Mouse (Mus musculus) liver, adult 2 months (tissue): ENCODE data around the gene H2al1a.
"Not testable (repeated sequence)": the region's sequence is repeated elsewhere in the genome, so short reads cannot be mapped to it uniquely, and the experiment has no call there.

Experiments used
- CTCF ChIP-seq: fragments of 200-500 bp; IDR thresholded peaks from 2 replicates; pipeline ENCODE4 v1.5.1; 2011; ENCODE audit warnings: low read depth, low read length, control low read depth
- POLR2A ChIP-seq: fragments of 200-500 bp; IDR thresholded peaks from 2 replicates; pipeline ENCODE4 v1.6.1; 2011; ENCODE audit warnings: low read length, control low read depth; ENCODE audit not compliant: insufficient read depth; ENCODE audit errors: extremely low read depth

GRCm38 (mm10) chrX:11317956-11318355 is 18.9 kb downstream of the H2al1a start, which contains the start of gene H2al1g:
- TF ChIP-seq POLR2A, CTCF: not testable (repeated sequence)
